Mouse (Mus musculus) retina, adult 2 months (tissue): Measurements from ENCODE around the gene Dok3.

Experiments used
- DNase-seq: peaks from one replicate; pipeline ENCODE4 v3.0.0-alpha.2; 2012; ENCODE audit warnings: low read depth, low spot score

The Dok3 gene

DNA sequence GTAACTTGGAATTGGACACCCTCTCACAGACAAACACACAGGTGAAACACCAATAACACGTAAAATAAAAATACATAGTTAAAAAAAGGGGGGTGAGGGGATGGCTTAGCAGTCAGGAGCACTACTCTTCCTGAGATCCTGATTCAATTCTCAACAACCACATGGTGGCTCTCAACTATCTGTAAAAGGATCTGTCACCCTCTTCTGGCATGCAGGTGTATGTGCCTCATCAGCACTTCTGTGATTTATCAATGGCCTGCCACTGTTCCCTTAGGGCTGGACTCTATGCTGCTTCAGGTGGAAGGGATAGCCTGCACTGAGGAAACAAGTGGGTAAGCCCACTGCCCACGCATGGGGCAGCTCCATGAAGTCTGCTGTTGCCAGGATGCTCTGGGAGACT is 11.8 kb upstream of the Dok3 start:
- DNase-seq = no peak

DNA sequence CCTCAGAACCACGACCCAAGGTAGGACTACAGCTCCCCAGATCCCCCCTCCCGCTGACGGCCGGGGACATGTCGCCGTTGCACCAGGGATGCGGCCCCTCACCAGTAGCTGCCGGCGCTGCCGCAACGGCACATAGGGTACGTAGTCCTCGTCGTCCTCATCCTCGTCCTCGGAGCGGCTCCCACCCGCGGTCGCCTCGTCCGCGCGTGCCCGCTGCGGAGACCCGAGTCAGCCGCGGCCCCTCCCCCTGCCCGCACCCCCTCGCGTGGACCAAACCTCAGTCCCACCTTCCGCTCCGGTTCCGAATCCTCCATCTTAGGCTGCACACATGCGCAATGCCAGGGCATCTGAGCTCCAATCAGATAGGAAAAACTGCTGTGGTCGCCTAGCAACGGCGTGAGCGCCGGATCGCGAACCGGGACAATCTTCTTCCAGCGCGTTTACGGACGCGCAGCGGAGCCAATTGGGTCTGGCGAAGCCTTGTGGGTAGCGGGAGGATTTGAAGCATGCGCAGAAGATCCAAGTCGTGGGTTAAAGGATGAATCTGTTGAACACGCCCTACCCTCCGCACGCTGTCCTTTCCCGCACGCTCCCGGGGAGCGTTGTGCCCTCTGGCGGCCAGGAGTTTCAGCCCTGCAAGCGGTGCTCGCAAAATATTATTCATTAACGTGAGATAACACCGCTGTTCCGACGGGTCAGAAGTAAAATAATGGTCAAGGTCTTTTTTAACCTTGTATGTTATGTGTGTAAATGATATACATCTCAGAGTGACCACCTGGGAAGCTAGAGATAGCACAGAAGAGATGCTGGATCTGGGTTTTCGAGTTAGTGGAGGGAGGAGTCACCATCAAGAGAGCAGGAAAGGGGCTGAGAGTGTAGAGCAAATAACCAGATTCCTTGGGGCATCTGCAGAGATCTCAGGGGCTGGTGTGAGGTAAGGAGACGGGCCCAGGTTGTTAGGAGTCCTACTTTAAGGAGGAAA is 7.4 kb upstream of the Dok3 start, which contains the start of gene Ddx41:
Gene Ddx41 (minus strand): TSS at position 465 of the 982 bp plus-strand sequence.
- peak; percentile 99 for DNase-seq

- DNase-seq = no peak
These were observed 6.7 kb upstream of the Dok3 start for GRCm38 (mm10) chr13:55535796-55536193.

DNA sequence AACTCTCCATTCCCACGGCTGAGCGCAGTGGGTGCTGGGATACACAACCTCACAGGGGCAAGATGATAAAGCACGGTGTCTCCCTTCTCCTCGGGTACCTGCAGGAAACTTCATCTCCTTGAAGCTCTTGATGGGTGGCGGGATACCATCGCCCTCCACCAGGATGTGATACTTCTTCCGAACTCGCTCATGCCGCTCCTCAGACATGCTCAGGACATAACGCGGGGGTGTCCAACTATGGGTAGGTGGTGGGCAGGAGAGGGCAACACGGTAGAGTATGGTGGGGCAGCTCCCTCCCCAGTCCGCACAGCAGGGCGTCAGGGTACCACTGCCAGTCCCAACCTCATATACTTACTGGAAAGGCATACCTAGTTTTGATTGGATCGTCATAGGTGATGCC is 6.1 kb upstream of the Dok3 start:
- no peak for DNase-seq

DNA sequence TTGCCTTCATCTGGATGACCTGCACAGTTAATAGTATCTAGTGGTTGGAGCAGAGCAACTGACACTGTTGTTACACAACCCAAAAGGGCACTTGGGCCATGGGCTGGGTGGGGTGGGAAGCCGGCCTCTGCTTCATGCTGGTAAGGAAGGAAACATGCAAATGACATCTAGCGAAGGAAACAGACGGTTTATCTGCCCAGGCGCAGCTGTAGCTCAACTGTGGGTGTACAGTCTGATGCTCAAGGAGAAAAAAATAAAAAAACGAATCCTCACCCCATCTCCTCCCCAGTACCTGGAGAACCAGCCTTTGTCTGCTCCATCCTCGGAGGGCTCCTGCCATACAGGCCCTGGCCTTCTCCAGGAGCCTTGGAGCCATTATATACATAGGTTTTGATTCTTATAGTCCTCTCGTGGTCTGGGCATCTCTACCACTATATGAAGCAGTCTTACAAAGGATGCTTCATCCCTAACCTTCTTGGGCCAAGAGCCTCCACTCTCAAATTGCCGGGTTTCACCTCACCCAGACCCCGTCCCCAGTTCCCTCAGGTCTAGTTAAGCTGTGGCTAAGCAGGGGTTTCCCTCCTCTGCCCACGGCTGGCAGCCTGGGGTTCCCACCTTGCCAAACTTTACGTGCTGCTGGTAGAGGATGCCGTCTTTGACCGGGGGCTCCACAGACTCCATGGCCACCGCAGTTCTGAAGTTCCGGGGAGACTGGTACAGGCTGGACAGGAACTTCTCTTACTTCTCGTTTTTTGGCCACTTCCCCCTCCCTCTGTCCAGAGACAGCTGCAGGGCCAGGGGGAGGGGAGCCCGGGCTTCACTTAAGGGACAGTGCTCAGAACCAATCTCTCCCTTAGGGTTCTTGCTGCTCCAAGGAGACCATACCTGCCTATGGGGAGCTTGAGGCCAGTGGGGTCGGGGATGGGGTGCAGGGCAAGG is 993 bp downstream of the Dok3 start:
- DNase-seq = no peak

DNA sequence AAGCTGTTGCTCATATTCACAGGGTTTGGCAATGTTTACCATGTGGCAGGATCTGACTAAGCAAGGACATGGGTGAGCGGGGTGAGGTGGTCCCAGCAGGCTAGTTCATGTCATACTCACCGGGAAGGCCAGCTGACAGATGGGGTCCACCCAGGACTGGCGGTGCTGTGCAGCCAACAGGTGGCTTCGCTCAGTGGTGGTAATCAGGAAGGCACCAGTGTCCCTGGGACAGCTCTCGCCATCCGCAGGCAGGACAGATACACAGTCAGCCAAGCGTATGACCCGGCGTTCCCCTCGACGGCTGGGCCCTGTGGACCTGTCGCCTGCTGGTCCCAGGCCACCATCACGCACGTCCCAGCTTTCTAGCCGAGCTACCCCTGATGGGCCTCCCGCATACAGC is 1.9 kb downstream of the Dok3 start:
- DNase-seq = no peak

DNA sequence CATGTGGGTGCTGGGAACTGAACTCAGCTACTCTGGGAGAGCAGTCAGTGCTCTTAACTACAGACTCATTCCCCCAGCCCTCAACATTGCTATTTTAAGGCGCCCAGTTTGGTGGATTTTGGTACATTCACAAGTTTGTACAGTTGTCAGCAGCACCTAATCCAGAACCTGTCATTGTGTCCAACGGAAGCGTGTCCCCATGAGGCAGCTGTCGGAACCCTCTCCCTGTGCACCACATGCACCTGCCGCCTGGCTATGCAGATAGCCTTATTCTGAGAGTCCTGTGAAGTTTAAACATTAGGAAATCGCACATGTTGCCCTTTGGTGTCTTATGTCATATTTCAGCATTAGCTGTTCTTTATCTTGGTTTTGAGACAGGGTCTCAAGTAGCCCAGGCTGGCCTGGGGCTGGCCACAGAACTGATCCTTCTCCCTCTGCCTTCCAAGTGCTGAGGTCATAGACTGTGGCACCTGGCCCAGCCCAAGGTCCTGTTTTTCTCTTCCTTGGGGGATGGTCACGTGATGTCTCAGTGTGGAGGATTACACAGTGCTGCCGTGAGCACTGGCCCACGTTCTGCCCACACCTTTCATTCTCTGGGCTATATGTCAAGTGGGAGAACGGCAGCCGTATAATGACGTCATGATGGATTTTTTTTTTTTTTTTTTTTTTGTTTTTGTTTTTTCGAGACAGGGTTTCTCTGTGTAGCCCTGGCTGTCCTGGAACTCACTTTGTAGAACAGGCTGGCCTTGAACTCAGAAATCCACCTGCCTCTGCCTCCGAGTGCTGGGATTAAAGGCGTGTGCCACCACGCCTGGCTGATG is 3.2 kb downstream of the Dok3 start:
- no peak for DNase-seq

DNA sequence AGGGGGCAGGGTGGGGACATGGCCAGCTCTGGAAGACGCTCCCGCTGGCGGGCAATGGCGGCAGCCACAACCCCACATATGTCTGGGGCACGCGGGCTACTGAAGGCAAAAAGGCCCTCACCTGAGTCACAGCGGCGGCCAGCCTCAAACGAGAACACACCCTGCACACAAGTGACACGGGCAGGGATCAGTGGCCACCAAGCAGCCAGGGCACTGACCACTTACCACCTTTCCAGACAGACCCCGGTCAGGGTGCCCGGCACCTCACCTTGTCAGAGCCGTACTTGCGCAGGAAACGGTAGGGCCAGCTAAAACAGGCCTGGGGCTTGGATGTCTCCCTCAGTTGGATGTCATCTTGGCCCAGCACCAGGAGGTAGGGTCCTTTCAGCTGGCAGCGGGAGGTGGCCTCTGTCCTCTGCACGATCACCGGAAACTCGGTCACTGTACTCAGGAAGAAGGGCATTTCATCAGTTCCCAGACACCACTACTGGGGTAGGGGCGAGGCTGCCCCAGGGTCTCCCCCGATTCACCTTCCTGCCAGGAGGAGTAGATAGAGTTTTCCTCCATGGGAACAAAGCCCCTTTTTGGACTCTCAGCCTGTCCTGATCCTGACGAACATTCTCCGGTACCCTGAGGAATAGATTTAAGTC is 5.0 kb downstream of the Dok3 start:
- no peak for DNase-seq

DNA sequence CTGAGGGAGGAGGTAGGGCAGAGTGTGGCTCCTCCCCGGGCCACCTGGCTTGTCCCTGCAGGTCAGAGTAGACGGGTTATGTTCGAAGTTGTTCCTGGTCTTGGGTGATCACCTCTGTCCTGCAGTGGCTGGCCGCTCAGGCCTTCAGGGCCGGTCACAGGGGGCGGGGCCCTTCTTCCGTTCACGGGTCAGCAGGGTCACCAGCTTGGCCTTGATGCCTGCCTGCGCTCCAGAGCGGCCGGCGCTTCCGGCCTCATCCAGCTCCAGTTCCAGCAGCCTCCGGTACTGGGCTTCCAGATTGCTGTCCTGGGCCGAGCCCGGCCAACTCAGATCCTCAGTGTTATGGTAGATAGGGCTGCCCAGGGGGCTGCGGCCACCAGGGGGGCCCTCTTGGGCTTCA is 5.8 kb downstream of the Dok3 start:
- no peak for DNase-seq

DNA sequence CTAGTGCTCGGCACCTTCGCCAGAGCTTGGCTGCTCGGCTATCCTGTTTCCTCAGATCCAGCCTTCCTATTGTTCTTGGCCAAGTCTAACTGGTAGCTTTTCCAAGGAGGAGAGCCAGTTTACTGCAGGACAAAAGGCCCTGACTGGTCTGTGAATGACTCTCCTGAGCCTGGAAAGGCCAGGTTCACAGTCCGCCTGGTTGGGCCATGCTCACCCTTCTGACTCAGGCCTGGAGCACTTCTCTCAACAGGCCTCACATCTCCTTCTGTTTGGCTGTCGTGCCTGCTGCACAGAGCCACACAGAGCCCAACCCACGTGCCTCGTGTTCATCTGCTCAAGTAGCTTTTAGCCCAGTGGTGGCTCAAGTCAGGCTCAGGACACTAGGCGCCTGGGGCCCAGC is 6.4 kb downstream of the Dok3 start:
- no peak for DNase-seq

DNA sequence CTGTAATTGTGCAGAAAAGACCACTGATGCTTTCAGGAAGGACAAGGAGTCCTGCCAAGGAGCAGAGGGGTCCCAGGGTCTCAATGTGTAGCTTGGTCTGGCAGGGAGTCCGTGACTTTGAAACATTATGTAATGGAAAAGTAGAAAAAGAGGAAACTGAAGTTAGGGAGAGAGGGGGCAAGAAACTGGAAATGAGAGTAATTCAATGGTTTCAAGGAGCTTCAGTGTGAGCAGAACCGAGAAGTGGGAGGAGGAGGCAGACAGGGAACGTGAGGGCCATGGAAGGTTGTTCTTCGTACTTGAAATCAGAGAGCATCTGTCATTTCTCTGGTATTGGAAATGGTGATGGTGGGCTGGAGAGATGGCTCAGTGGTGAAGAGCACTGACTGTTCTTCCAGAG is 9.5 kb downstream of the Dok3 start:
- DNase-seq = no peak

- DNase-seq = peak; percentile 60
These were observed 12.1 kb downstream of the Dok3 start for GRCm38 (mm10) chr13:55516955-55517354.

- DNase-seq = no peak
These were observed 15.3 kb downstream of the Dok3 start for GRCm38 (mm10) chr13:55513828-55514227.

GRCm38 (mm10) chr13:55513111-55513748 is 15.9 kb downstream of the Dok3 start, which contains the start of gene Pdlim7:
Gene Pdlim7 (minus strand): TSS chr13:55513676.
- DNase-seq = peak; percentile 61

GRCm38 (mm10) chr13:55512379-55513031 is 16.6 kb downstream of the Dok3 start:
- DNase-seq = no peak

DNA sequence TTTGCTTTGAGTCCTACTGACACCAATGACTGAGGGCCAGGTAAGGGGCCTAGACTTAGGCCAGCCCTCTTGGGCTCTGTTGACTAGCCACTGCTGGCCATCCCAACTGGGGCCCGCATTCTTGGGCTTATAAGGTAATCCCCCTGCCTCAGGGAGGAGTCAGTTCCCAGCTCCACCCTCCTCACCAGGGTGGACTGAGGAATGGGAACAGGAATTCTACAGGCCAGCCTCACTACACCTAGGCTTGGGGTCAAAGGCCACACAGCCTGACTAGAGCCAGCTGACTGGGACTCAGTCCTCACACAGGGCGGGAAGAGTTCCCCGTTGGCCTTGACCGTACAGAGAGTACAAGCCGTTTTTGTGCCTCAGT is 17.6 kb downstream of the Dok3 start:
- DNase-seq = no peak

GRCm38 (mm10) chr13:55510668-55511491 is 18.2 kb downstream of the Dok3 start:
- no peak for DNase-seq

GRCm38 (mm10) chr13:55510332-55510667 is 18.8 kb downstream of the Dok3 start:
- DNase-seq = no peak

GRCm38 (mm10) chr13:55508531-55508930 is 20.6 kb downstream of the Dok3 start:
- DNase-seq = no peak
